ENCODE assay signal across 9 mouse cellular contexts in the genomic region with DNA sequence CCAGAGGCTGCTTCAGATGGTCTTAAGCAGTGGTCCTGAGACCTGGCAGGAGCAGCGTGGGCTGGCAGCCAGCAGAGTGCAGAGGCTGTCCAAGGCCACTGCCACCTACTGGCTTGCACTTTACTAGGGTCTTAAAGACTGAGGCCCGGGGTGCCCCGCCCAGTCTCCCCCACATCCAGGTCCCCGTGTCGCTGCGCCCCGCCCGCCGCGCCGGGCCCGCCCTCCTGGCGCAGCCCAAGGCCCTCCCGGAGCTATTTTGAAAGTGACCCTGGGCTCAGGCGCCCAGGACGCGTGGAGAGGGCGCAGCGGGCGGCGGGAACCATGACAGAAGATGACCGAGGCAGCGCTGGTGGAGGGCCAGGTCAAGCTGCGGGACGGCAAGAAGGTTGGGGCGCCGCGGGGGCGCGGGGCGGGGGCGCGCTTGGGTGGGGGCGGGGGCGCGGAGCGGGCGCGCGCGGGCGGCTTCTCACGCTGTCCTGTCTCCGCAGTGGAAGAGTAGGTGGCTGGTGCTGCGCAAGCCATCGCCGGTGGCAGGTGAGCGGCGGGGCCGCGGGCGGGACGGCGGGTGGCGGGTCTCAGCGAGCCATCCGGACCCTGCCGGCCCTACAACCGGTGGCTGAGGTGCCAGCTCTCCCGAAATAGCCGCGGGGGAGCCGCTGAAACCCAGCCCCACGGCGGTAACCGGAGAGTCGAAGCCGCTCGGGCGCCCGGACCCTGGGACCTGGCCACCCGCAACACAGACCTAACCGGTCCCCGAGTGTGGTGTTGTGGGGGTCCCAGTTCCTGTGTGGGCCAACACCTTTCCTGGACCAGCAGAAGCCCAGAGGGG. TPM values are rescaled to one million over a fixed set of nuclear protein-coding genes. Genes with fewer than 3 reads are reported as not detected.
DNase-seq lines count a peak whose midpoint lies in the region; ATAC-seq and TF ChIP-seq lines count a peak whose summit lies in the region.
"Had no signal": no experiment of that assay in that cellular context is flagged by ENCODE, and none has a peak within 500 bp of the region (broad histone marks: within the 10 kb centered on the region; RNA-seq: fewer than 3 reads in every experiment).

TSS of gene Dok7 (plus strand) at position 163 of the 829 bp plus-strand sequence.

- ATAC-seq in forebrain, embryonic 12.5 days (ENCODE audit: low FRiP score) = peak; percentile 71
- peak; percentile 75 for ATAC-seq in heart, embryonic 15.5 days (replicated peaks; ENCODE audit: insufficient number of reproducible peaks, insufficient read depth, low FRiP score, low read depth)
- peak; percentile 20; the same call in 1 of the 2 replicates for ATAC-seq in liver, embryonic 15.5 days (ENCODE audit: insufficient read depth)
- ATAC-seq in neural tube, embryonic 15.5 days (ENCODE audit: low FRiP score) = peak; percentile 85

- no peaks in the 10 kb centered on the region for H3K4me1 ChIP-seq in spleen, adult 2 months (ENCODE audit: control insufficient read depth, insufficient read depth, insufficient read length)
- H3K4me1 ChIP-seq in forebrain, embryonic 12.5 days = peaks cover 15% of the 10 kb centered on the region
- peaks cover 51% of the 10 kb centered on the region for H3K4me1 ChIP-seq in heart, embryonic 15.5 days (replicated peaks)
- H3K4me1 ChIP-seq in liver, embryonic 15.5 days (replicated peaks) = 0 out of 2 replicates have a peak, but pooled peaks cover 9% of the 10 kb centered on the region
- H3K4me1 ChIP-seq in neural tube, embryonic 15.5 days = peaks cover 27% of the 10 kb centered on the region

- 2% methylated on average over 51 of the region's 74 CpGs for WGBS in spleen, adult 2 months
- 2% methylated on average over 71 of the region's 74 CpGs for WGBS in forebrain, embryonic 12.5 days
- WGBS in heart, embryonic 15.5 days = under 1% methylated on average over 56 of the region's 74 CpGs
- 1% methylated on average over 73 of the region's 74 CpGs for WGBS in liver, embryonic 15.5 days (ENCODE audit: insufficient replicate concordance)
- under 1% methylated on average over 65 of the region's 74 CpGs for WGBS in neural tube, embryonic 15.5 days

- H3K4me2 ChIP-seq in forebrain, embryonic 12.5 days = peak within 1 kb of the TSS; percentile 97
- peak within 1 kb of the TSS; percentile 88 for H3K4me2 ChIP-seq in heart, embryonic 15.5 days
- peak within 1 kb of the TSS; percentile 65 for H3K4me2 ChIP-seq in liver, embryonic 15.5 days
- H3K4me2 ChIP-seq in neural tube, embryonic 15.5 days = peak within 1 kb of the TSS; percentile 92

- no peaks in the 10 kb centered on the region for H3K36me3 ChIP-seq in spleen, adult 2 months (ENCODE audit: control insufficient read depth, insufficient read depth, low read length)
- no peaks in the 10 kb centered on the region for H3K36me3 ChIP-seq in forebrain, embryonic 12.5 days (replicated peaks)
- no peaks in the 10 kb centered on the region for H3K36me3 ChIP-seq in heart, embryonic 15.5 days
- H3K36me3 ChIP-seq in liver, embryonic 15.5 days (replicated peaks) = no peaks in the 10 kb centered on the region
- H3K36me3 ChIP-seq in neural tube, embryonic 15.5 days = no peaks in the 10 kb centered on the region; the same call in 1 of the 2 replicates
- H3K36me3 ChIP-seq: G1E had no signal

- no peak for TF ChIP-seq POLR2A in spleen, adult 2 months (IDR thresholded peaks at IDR 0.05; ENCODE audit: low read depth, low read length)

- no peak for TF ChIP-seq CTCF in spleen, adult 2 months (IDR thresholded peaks at IDR 0.05; ENCODE audit: extremely low read depth, insufficient read depth, insufficient read length, insufficient replicate concordance)

- H3K9ac ChIP-seq in forebrain, embryonic 12.5 days = peak within 1 kb of the TSS; percentile 62
- H3K9ac ChIP-seq in heart, embryonic 15.5 days = peak within 1 kb of the TSS; percentile 62
- H3K9ac ChIP-seq in liver, embryonic 15.5 days = no peak within 1 kb of the TSS
- peak within 1 kb of the TSS; percentile 72 for H3K9ac ChIP-seq in neural tube, embryonic 15.5 days (replicated peaks)

- peaks cover 4% of the 10 kb centered on the region for H3K27me3 ChIP-seq in spleen, adult 2 months (ENCODE audit: control insufficient read depth, insufficient read depth, low read length)
- peaks cover 60% of the 10 kb centered on the region for H3K27me3 ChIP-seq in forebrain, embryonic 12.5 days
- H3K27me3 ChIP-seq in heart, embryonic 15.5 days = peaks cover 18% of the 10 kb centered on the region; the same call in 1 of the 2 replicates
- H3K27me3 ChIP-seq in liver, embryonic 15.5 days = peaks cover 73% of the 10 kb centered on the region
- H3K27me3 ChIP-seq in neural tube, embryonic 15.5 days (replicated peaks) = peaks cover 5% of the 10 kb centered on the region; the same call in 1 of the 2 replicates

- H3K4me3 ChIP-seq in spleen, adult 2 months (ENCODE audit: extremely low read depth, insufficient read depth, insufficient read length) = peak within 1 kb of the TSS; percentile 27; the same call in 1 of the 2 replicates
- H3K4me3 ChIP-seq in forebrain, embryonic 12.5 days (replicated peaks) = peak within 1 kb of the TSS; percentile 56
- H3K4me3 ChIP-seq in heart, embryonic 15.5 days = peak within 1 kb of the TSS; percentile 60
- H3K4me3 ChIP-seq in liver, embryonic 15.5 days (replicated peaks) = peak within 1 kb of the TSS; percentile 48
- H3K4me3 ChIP-seq in neural tube, embryonic 15.5 days (replicated peaks) = peak within 1 kb of the TSS; percentile 67

- no peaks in the 10 kb centered on the region for H3K9me3 ChIP-seq in forebrain, embryonic 12.5 days
- no peaks in the 10 kb centered on the region for H3K9me3 ChIP-seq in heart, embryonic 15.5 days (replicated peaks)
- no peaks in the 10 kb centered on the region for H3K9me3 ChIP-seq in liver, embryonic 15.5 days (replicated peaks)
- no peaks in the 10 kb centered on the region for H3K9me3 ChIP-seq in neural tube, embryonic 15.5 days (replicated peaks)
- H3K9me3 ChIP-seq: G1E had no signal

- no peak within 1 kb of the TSS for H3K27ac ChIP-seq in spleen, adult 2 months (ENCODE audit: insufficient read depth, low read length)
- H3K27ac ChIP-seq in forebrain, embryonic 12.5 days = no peak within 1 kb of the TSS
- H3K27ac ChIP-seq in heart, embryonic 15.5 days = peak within 1 kb of the TSS; percentile 83
- no peak within 1 kb of the TSS for H3K27ac ChIP-seq in liver, embryonic 15.5 days (replicated peaks)
- peak within 1 kb of the TSS; percentile 76 for H3K27ac ChIP-seq in neural tube, embryonic 15.5 days (replicated peaks)

- no peak for DNase-seq in spleen, adult 2 months (ENCODE audit: low read depth in 1 of 2, low spot score in 2 of 2)
- no peak for DNase-seq in spleen, adult 12 weeks (ENCODE audit: low spot score)
- DNase-seq in kidney, postnatal 25 days = peak; percentile 46 to 72
- peak; percentile 76 for DNase-seq in thymus, postnatal 4 days

RNA-seq across cellular contexts. Expression of gene Dok7, which starts in this region (rescaled TPM):
- 0.31 and 0.54 TPM in 2 replicates for polyA plus RNA-seq in spleen, adult 2 months (2012; rRNA removed)
- 0.61 and 0.68 TPM in 2 replicates for polyA plus RNA-seq in forebrain, embryonic 12.5 days (2016; fragmentation: Nextera tagmentation; extraction: Ambion mirVana)
- polyA plus RNA-seq in heart, embryonic 15.5 days (2015; fragmentation: Nextera tagmentation; extraction: Ambion mirVana) = 11.3 and 12.9 TPM in 2 replicates
- polyA plus RNA-seq in liver, embryonic 15.5 days (2015; fragmentation: Nextera tagmentation; extraction: Ambion mirVana) = 0.15 and 0.22 TPM in 2 replicates
- polyA plus RNA-seq in neural tube, embryonic 15.5 days (2015; fragmentation: Nextera tagmentation; extraction: Ambion mirVana) = 7.4 and 10.5 TPM in 2 replicates
- polyA plus RNA-seq: G1E had no signal

Comparison
In these comparisons a context has a peak if more than half of its experiments do, and no peak if none do; other contexts are left out.
1. Peak in ATAC-seq, H3K4me3 ChIP-seq, H3K9ac ChIP-seq and H3K4me2 ChIP-seq in forebrain, embryonic 12.5 days; RNA of the gene not detected or under 1 TPM.
2. Peak in ATAC-seq, H3K4me3 ChIP-seq and H3K4me2 ChIP-seq in liver, embryonic 15.5 days; RNA of the gene not detected or under 1 TPM.
3. DNase-seq: peak in kidney, postnatal 25 days (2 of 2) and thymus, postnatal 4 days (single experiment); none in spleen, adult 2 months (0 of 2) and spleen, adult 12 weeks (single experiment).
4. H3K27ac ChIP-seq: peak in heart, embryonic 15.5 days (single experiment) and neural tube, embryonic 15.5 days (single experiment); none in spleen, adult 2 months (single experiment), forebrain, embryonic 12.5 days (single experiment) and liver, embryonic 15.5 days (single experiment).
5. ATAC-seq: peak in every context shown above with its lines; median percentile 85 in neural tube, embryonic 15.5 days; 75 in heart, embryonic 15.5 days; 71 in forebrain, embryonic 12.5 days; 20 in liver, embryonic 15.5 days.
6. Peak in every context shown above with its lines, with median percentiles within 50 percentile points of each other: H3K4me3 ChIP-seq and H3K4me2 ChIP-seq.